Mouse (Mus musculus) thymus, adult 2 months (tissue): ENCODE data around the gene Gm45261.

Experiments used
- CTCF ChIP-seq: fragments of 200-500 bp; IDR thresholded peaks from 2 replicates; pipeline ENCODE4 v1.5.1; 2012; ENCODE audit warnings: mild to moderate bottlenecking, control low read depth, low read length, moderate library complexity, borderline replicate concordance; ENCODE audit not compliant: control insufficient read depth, poor library complexity, insufficient read depth; ENCODE audit errors: extremely low read depth
- POLR2A ChIP-seq: fragments of 200-500 bp; IDR thresholded peaks from 2 replicates; pipeline ENCODE4 v1.6.1; 2012; ENCODE audit warnings: mild to moderate bottlenecking, low read length, control low read depth, moderate library complexity; ENCODE audit not compliant: control insufficient read depth, poor library complexity, insufficient read depth; ENCODE audit errors: extremely low read depth

DNA sequence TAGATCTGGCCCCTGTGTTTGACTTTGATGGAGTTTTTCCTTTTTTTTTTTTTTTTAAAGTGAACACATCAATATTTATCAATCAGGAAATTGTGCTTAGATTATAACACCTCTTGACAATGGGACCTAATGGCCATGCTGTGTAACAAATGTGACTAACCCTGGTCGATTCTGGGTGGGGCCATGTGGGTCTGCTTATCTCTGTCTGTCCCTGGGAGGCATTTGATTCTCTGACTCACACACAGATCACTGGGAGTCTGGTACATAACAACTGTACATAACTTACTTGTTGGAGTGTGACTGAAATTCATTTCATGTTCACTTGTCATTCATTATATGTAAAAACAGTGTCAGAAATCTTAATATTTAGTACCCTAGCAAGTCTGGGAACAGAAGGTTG lies 13.7 kb downstream of the Gm45261 start:
- no peak for TF ChIP-seq CTCF
- TF ChIP-seq POLR2A, result no peak
